Mouse (Mus musculus) heart, postnatal 0 days (tissue): ENCODE data around the gene Ubtd1.

ENCODE experiments used
- CTCF ChIP-seq: IDR thresholded peaks from 2 replicates; pipeline ENCODE4 v1.5.1; 2016; ENCODE audit warnings: antibody characterized with exemption, control low read depth, low read depth
- EP300 ChIP-seq: IDR thresholded peaks from 2 replicates; pipeline ENCODE4 v1.6.1; 2016; ENCODE audit warnings: antibody characterized with exemption, low read depth

DNA sequence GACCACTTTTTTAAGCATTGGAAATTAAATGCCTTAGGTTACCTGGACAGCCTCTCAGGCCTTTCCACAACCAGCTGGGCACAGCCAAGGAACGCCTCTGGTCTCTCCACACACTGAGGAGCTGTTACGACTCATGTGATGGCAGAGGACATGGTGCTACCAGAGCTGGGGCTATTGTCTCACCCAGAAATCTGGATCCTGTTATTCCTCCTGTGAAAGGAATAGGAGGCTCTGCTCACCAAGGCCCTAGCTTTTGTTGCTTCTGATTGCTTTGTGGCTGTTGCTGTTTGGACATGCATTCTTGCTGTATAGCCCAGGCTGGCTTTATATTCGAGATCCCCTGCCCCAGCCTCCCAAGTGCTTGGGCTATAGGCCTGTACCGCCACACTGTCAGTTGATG, 34.7 kb downstream of the Ubtd1 start:
- TF ChIP-seq CTCF (no peak), EP300 (no peak)
